Mouse (Mus musculus): ENCODE results near the gene Vkorc1.
"Not testable (repeated sequence)": the region's sequence is repeated elsewhere in the genome, so short reads cannot be mapped to it uniquely, and the experiment has no call there.

Vkorc1 gene

DNA sequence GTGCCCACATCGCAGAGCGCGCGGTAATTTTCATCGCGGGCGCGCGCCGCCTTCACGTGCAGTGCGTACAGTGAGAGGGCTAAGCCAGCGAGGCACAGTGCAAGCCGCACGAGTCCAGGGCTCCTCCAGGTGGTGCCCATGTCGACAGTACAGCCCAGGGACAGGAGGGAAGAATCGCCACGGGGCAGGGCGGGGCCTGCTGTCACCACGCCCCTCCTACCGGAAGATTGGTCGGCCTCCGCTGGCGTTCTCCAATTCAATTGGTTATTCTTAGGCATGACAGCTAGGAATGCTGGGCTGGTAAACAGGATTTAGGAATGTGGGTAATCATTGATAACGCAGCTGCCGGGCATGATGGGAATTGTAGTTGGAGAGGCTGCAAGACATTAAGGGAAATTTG is at the start of gene Vkorc1, which contains the start of gene Gm21974:
Gene Vkorc1, minus strand, starts transcription at position 176 of the 400 bp plus-strand sequence.
Gene Gm21974, minus strand, starts transcription at position 13 of the 400 bp plus-strand sequence.
- peak; percentile 98 for DNase-seq (ENCODE audit: low spot score)

DNA sequence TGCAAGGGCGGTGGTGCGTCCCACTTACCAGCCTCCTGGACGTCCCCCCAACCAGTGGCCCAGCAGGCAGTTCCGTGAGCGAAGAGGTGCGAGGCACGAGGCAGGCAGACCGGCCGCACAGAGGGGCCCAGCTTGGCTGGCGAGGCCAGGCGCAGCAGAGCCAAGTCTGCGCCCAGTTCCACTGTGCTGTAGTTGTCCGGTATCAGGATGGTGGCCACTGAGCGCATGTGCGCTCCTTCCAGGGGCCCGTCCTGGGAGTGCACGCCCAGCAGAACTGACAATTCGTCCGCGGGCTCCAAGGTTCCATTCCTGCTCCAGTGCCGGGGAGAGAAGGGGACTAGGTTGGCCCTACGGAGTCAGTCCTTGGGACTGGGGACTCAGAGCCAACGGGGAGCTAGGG is 49.2 kb upstream of the Vkorc1 start:
- DNase-seq (ENCODE audit: low spot score) = no peak

DNA sequence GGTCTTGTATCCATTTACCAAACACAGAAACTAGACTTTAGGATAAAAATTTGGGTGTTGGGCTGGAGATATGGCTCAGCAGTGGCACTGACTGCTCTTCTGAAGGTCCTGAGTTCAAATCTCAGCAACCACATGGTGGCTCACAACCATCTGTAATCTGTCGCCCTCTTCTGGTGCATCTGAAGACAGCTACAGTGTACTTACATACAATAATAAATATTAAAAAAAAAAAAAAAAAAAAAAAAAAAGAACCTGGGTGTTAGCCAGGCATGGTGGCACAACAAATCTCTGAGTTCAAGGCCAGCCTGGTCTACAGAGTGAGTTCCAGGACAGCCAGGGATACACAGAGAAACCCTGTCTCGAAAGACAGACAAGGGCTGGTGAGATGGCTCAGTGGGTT is 46.7 kb upstream of the Vkorc1 start:
- not testable (repeated sequence) for DNase-seq (ENCODE audit: low spot score)

DNA sequence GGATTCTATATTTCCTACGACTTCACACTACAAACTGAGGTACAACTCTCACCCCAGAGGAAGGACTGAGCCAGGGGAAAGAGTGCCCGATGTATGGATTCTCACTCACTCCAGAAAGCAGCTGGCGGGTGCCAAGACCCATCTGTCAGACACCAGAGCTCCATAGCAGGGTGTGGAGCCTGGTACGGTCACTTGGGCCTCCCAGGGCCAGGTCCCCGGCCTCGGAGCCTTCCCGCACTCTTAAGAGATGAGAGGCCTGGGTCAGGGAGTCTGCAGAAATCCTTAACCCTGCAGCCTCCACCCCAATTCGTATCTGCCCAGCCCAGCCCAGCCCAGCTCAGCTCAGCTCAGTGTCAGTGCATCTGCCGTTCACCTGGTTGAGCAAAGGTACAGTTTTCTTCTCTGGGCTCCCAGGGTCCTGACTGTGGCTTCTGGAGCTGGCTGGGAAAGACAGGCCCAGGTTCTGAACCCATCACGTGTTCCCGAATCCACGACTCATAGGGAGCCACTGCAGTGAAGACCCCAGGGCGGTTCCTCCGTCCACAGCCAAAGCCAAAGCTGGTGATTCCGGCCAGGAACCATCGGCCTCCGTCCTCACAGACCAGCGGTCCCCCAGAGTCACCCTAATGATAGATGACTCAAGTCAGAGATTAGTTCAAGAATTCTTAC is 40.9 kb upstream of the Vkorc1 start:
- DNase-seq (ENCODE audit: low spot score) = no peak

DNA sequence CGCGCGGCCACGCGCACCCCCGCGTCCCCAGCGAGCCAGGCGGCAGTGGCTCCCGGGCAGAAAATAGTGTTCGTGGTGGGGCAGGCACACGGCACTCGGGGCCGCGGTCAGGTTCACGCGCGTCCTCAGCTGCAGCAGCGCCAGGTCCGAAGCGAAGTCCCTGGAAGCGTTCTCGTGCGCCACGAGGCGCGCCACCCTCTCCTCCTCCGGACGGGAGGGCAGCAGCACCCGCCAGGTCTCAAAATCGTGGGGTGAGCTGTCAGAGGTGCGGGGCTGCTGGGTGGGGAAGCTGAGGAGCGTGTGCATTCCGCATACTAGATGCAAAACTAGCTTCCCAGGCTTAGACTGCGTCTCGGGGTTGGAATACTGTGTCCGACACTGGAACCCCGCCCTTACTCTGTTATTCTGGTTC is 40.3 kb upstream of the Vkorc1 start:
- DNase-seq (ENCODE audit: low spot score) = no peak

DNA sequence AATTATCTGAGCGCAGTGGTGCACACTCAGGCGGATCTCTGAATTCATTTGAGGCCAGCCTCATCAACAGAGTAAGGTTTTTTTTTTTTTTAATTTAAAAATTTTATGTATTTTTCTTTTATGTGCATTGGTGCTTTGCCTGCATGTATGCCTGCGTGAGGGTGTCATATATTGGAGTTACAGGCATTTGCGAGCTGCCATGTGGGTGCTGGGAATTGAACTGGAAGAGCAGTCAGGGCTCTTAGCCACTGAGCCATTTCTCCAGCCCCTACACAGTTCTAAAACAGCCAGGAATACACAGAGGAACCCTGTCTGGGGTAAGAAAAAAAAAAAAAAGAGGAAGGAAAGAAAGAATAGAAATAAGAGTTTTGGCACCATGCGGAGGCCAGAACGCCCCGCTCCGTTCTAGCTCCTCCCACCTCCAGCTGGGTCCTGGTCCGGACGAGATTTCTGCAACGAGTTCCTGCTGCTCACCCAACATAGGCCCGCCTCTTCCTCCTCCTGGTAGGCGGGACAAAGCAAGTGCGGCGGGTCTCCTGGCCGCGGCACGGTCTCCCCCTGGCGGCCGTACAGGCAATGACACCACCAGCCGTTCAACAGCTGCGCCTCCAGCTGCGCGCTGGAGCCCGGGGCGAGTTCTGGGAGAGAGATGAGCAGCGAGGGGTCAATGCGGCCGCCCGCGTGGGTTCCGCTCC is 39.8 kb upstream of the Vkorc1 start:
- DNase-seq (ENCODE audit: low spot score) = peak; percentile 97

DNA sequence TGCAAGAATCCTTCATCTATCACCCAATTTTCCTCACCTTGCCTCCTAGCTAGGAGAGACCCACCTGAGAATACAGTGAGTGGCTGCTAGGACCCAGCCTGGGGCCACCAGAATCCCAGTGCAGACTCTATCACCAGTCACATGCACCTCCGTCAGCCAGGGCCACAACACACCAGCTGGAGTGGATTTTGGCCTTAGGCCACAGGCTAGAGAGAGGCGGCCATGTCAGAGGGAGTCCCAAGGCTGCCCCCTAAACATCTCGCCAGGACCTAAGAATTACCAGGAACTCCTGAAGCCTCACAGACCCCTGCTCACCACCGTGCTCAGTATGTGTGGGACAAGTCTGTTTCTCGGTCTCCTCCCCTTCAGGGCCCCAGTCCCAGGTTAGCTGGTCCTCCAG is 38.7 kb upstream of the Vkorc1 start:
- DNase-seq (ENCODE audit: low spot score) = no peak

DNA sequence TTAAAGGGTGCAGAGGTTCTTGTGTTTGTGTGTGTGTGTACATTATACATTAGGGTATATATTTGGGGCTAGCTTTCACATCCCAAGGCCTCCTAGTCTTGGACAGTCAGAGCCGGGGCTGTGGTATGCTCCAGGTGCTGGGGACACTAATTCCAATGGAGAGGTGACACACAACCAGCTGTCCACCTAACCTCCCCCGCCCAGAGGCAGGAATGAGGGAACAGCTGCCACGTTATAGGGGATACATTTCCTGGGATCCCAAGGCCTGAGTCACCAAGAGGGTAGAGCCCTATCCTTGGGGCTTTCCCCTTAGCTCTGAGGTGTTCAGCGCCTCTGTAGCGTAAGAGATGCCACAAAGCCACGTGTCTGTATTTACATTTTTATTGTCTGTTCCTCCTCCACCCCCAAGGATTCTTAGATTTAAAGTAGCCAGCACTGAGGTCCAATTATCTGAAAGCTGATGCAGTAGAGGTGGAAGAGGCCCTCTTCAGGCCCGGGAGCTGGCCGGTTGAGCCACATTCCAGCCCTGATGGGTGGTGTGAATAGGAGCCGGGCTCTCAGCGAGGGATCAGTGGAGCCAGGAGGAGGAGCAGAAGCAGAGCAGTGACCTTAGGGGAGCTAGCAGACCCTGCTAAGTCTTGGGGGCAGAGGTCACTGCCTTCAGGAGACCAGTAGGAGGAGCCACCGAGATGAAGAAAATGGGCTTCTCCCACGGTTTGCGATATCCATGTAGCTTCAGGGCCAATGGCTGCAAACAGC is 37.0 kb upstream of the Vkorc1 start:
- peak; percentile 83 for DNase-seq (ENCODE audit: low spot score)

DNA sequence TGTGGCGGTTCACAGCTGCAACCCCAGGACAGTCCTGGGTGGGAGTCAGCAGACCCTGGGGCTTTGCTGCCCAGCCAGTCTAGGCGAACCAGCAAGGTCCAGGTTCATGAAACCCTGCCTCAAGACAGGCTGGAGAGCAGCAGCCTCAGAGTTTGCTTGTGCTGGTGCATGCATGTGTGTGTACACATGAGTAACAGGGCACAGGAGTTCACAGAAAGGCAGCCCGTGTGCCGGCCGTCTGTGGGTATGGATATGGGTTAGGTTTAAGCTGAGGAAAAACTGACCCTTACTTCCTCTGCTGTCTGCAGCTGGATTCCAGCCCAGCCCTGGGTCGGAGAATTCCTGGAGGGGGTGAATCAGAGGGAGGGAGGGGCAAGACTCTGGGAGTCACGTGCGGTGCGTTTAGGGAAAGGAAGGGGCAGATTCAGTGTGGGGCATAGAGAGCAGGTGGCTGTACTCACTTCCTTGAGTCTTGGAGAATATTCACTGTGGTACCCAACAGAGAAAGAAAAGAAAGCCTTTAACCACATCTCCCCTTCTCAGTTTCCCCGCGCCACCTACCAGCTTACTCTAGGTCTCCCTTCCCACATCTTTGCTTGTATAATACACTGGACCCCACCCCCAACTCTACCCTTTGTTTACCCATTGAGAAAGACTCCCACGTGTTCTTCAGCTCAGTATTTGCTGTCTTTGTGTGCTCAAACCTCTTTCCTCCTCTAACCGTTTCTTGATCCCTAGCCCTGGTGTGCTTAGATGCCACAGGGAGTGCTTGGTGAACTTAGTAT is 36.1 kb upstream of the Vkorc1 start:
- peak; percentile 70 for DNase-seq (ENCODE audit: low spot score)

DNA sequence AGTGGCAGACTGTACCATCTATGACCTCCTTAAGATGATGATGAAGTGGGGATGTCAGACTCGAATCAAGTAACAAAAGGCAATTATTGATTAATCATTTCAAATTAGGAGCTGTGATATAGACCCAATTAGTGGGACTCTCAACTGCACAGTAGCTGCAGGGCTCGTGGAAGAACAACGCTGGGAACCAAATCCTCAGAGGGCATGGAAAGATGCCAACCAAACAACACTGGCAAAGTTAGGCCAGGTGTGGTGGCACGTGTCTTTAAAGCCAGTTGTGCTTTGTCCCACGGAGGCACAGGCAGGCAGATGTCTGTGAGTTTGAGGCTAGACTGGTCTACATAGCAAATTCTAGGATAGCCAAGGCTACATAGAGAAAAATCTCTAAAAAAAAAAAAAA is 35.2 kb upstream of the Vkorc1 start:
- DNase-seq (ENCODE audit: low spot score) = no peak

DNA sequence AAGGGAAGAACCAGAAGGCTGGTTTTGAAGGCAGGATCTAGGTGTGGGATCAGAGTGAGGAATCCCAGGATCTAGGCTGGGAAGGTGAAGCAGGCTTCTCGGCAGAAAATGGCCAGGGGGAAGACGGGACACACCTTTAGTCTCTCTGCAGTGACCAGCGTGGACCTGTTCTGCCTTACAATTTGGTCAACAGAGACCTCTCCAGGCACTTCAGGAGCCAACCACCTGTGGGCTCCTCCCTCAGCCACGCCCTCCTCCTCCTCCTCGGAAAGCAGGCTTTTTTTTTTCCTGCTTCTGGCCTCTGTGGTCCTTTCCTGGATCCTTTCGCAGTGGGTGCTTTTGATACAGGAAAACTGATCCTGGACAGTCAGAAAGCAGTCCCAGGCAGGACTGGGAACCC is 34.5 kb upstream of the Vkorc1 start, which contains the start of gene Prss8:
Gene Prss8, minus strand, starts transcription at position 182 of the 400 bp plus-strand sequence.
- peak; percentile 91 for DNase-seq (ENCODE audit: low spot score)

DNA sequence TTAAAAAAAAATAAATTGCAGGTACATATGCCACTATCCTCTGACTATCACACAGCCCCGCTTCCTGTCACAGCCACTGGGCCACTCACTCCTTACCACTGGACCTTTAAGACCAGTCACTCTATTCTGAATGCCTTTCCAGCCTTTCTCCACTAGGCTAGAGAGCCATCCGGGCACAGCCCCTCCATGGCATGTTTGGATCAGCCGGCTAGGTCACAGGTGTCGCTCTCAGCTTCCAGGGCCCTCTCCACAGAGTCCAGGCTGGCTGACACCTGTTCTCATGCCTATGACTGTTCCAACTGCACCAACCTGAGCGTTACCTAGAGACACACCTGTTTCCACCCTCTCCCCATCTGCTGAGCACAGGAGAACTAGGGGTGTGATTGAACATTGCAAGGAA is 33.2 kb upstream of the Vkorc1 start:
- peak; percentile 48 for DNase-seq (ENCODE audit: low spot score)

DNA sequence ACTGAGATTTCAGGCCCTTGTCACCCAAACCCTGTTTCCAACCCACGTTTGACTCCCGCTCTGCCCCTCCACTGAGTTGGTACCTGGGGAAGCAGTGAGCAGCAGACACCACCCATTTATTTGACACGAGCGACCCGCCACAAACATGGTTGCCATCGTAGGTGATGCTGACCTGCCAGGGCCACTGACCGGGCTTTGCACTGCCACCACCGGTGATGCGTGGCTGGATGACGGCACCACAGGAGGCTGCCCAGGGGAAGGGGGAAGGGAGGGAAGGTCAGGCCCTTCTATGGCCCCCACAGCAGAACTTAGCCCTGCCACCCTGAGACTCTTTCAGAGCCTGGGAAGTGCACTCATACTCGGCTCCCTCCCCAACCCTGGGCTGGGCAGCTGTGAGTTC is 32.3 kb upstream of the Vkorc1 start:
- no peak for DNase-seq (ENCODE audit: low spot score)

DNA sequence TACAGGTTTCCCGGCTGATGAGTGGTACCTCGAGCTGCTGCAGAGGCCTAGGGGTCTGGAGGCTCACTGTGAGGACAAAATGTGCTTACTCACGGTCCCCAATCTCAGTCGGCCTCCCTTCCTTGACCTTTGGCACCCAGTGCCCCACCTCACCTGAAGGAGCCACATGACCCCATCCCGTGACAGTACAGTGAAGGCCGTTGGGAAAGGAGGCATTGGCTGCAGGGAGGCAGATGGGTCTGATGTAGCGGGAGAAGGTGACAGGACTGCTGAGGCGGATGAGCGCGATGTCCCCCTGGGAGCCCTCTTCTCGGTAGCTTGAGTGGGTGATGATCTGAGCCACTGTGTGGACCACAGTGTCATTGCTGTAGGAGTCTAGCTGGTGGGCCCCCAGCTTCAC is 31.4 kb upstream of the Vkorc1 start:
- DNase-seq (ENCODE audit: low spot score) = no peak

DNA sequence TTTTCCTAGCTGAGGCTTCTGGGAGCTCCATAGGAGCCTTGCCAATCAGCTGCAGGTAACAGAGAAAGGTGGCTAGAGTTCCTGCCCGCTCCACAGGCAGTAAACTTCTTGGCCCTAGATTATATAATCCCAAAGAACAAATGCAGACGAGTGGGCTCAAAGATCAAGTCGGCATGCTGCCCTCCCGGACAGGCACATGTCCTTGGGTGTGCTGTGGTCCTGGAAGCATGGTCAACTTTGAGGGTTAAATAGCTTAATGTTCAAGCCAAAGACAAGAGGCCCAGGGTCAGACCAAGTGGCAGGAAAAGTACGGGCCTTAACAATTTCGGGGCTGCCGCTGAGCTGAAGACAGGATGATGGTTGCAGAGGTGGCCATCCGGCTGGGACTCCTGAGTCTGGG is 30.6 kb upstream of the Vkorc1 start:
- no peak for DNase-seq (ENCODE audit: low spot score)

DNA sequence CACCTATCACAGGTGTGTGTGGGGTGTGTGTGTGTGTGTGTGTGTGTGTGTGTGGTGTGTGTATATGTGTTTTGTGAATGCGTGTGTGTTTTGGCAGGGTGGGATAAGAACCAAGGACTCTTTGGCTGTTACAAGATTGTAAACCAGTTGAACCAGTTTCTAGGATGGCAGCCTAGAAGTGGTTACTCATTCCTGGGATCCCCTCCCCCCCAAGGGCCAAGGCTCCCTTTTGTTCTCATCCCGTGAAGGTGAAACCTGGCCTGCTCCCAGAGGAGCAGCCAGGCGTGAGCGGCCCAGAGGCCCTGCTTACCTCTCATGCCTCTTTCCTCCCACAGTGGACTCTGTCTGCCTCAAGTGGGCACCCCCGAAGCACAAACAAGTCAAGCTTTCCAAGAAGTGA is 29.8 kb upstream of the Vkorc1 start:
- peak; percentile 86 for DNase-seq (ENCODE audit: low spot score)

DNA sequence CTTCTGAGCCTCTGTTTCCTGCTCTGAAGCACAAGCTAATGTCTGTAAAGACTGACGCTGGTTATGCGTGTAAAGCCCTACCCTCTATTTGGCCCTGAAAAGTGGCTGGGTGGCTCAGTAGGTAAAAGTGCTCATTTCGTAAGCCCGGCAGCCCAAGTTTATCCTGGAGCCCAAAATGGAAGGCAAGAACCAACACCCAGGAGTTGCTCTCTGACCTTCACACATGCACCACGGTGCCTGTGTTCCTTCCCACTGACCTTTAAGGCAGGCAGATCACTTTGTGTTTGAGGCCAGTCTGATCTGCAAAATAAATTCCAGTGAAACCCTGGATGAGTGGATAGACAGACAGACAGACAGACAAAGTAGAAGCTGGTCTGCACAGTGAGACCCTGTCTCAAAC is 28.3 kb upstream of the Vkorc1 start:
- no peak for DNase-seq (ENCODE audit: low spot score)

DNA sequence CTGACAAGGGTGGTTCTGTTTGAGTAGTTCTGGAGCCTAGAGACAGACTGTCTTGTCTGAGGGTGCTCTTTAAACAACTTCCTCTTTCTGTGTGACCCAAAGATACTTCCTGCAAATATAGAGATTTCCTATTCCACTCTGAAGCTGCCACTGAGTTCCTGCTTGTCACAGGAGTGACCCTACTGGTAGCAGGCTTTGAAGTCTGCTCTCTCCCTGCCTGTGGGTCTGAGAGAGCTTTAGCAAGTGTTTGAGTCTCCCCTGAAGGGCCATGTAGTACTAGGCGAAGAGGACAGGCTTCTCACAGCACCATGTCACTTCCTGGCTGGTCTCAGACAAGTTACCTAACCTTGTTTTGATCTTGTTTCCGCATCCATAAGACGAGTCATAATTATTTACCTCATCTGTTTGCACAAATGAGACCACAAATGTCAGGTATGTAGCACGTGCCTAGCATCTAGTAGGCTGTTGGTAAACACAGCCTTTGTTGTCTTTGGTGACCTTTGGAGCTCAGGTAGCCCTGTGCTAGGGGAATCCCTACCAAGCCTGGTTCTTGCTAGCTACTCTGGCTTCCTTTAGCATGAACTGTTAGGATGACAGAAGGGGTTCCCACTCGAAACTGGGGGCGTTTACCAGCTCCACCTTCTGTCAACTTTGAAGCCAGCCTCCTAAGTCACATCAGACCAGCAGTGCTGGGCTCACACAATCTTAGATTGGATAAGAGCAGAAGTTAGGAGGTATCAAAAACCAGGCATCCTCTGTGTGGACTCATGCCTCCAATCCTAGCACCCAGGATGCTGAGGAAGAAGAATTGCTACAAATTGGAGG is 27.2 kb upstream of the Vkorc1 start:
- DNase-seq (ENCODE audit: low spot score) = peak; percentile 36

DNA sequence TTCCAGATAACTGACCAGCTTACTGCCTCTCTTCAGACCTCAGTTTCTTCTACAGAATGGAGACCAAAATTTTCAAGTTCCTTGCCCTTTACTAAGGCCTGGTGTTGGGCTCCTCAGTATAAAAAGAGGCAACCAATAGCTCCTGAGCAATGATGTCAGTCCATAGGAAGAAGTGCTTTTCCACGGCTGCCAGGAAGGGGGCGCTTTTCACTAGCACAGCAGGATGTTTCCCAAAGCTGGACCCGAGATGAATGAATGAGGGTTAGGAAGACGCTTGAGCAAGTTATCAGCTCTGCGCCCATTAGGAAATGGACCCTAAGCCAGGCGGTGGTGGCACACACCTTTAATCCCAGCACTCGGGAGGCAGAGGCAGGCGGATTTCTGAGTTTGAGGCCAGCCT is 26.1 kb upstream of the Vkorc1 start:
- peak; percentile 61 for DNase-seq (ENCODE audit: low spot score)

DNA sequence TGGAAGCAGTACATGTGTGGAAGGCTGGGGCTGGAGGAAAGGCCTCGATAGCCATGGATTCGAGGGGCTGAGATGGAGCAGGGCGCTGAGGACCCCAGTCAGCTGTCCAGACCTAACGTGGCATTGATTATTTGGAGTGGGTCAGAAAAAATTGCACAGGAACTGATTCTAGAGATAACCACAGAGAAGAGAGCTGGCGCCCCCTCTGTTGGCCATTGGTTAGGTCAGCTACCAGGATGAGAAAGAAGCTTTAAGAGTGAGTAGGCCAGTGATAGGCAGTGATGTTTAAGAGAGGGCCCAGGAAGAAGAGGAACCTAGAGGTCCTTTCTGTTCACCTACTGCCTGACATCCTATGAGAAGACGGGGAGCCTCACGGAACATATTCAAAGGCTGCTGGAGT is 23.9 kb upstream of the Vkorc1 start:
- DNase-seq (ENCODE audit: low spot score) = no peak

DNA sequence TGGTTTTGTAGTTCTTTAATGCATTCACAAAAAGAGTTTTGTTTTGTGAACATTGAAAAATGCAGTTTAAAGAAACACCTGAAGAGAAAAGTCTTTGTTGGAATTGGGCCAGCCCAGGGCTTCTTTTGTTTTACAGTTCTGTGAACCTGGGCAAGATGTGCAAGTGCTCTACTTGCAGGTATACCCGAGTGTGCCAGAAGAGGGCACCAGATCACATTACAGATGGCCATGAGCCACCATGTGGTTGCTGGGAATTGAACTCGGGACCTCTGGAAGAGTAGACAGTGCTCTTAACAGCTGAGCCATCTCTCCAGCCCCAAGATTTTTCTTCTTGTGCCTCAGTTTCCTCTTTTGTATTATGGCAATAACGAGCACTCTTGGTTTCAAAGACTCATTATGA is 22.8 kb upstream of the Vkorc1 start:
- peak; percentile 64 for DNase-seq (ENCODE audit: low spot score)
